Mouse (Mus musculus): ENCODE results near the gene Pla2g4e. TPM values are rescaled to one million over a fixed set of nuclear protein-coding genes. Genes with fewer than 3 reads are reported as not detected.

Gene Pla2g4e
- polyA plus RNA-seq, 1 experiment from 2014 or later: 5.8 TPM

DNA sequence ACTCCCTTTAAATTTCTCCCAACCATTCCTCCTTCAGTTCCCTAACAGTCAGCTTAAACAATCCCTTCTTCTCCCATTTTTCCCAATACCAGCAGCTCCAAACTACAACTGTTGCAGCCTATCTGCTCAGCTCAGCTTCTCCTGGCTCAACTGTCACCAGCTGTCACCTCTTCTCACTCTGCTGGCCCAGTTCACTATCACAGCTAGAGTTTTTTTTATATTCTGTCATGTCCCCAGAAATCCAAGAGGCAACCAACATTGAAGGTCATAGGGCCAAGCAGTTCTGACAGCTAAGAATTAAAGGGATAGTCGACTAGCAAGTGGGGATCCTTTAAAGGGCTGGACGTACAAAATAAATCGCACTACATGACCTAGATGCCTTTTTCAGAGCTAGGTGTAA, 41.4 kb downstream of the Pla2g4e start:
- Histone ChIP-seq H3K36me3 (ENCODE audit: control insufficient read depth, insufficient read depth, low read length) (no peaks in the 10 kb centered on the region), H3K27ac (replicated peaks) (no peak overlapping the region), H3K9ac (ENCODE audit: low read length) (no peak overlapping the region), H3K4me1 (replicated peaks; ENCODE audit: control insufficient read depth, insufficient read depth) (no peaks in the 10 kb centered on the region), H3K4me2 (replicated peaks; ENCODE audit: low read depth) (no peak overlapping the region), H3K9me3 (ENCODE audit: control insufficient read depth, low read length) (no peaks in the 10 kb centered on the region), H3K4me3 (ENCODE audit: low read depth, low read length) (no peak overlapping the region), H3K27me3 (ENCODE audit: control insufficient read depth, insufficient read depth, low read length) (no peaks in the 10 kb centered on the region)
- DNase-seq (ENCODE audit: low spot score) (no peak), ATAC-seq (ENCODE audit: low FRiP score, low TSS enrichment) (no peak)
- TF ChIP-seq CTCF (IDR thresholded peaks at IDR 0.05; ENCODE audit: low read depth) (no peak), EP300 (optimal IDR thresholded peaks at IDR 0.05) (no peak)
- 42% methylated on average over 3 of the region's 3 CpGs for WGBS

GRCm38 (mm10) chr2:120200077-120200476, 45.1 kb downstream of the Pla2g4e start:
- no peak overlapping the region for H3K4me3 ChIP-seq (ENCODE audit: low read depth, low read length)
- ATAC-seq (ENCODE audit: low FRiP score, low TSS enrichment) (no peak), DNase-seq (ENCODE audit: low spot score) (no peak)
- no peak overlapping the region for H3K9ac ChIP-seq (ENCODE audit: low read length)
- no peaks in the 10 kb centered on the region for H3K27me3 ChIP-seq (ENCODE audit: control insufficient read depth, insufficient read depth, low read length)
- no peak overlapping the region for H3K27ac ChIP-seq (replicated peaks)
- H3K9me3 ChIP-seq (ENCODE audit: control insufficient read depth, low read length): no peaks in the 10 kb centered on the region
- H3K4me1 ChIP-seq (replicated peaks; ENCODE audit: control insufficient read depth, insufficient read depth): no peaks in the 10 kb centered on the region
- TF ChIP-seq CTCF (IDR thresholded peaks at IDR 0.05; ENCODE audit: low read depth) (no peak), EP300 (optimal IDR thresholded peaks at IDR 0.05) (no peak)
- no peak overlapping the region for H3K4me2 ChIP-seq (replicated peaks; ENCODE audit: low read depth)
- 56% methylated on average over 7 of the region's 7 CpGs for WGBS
- no peaks in the 10 kb centered on the region for H3K36me3 ChIP-seq (ENCODE audit: control insufficient read depth, insufficient read depth, low read length)

DNA sequence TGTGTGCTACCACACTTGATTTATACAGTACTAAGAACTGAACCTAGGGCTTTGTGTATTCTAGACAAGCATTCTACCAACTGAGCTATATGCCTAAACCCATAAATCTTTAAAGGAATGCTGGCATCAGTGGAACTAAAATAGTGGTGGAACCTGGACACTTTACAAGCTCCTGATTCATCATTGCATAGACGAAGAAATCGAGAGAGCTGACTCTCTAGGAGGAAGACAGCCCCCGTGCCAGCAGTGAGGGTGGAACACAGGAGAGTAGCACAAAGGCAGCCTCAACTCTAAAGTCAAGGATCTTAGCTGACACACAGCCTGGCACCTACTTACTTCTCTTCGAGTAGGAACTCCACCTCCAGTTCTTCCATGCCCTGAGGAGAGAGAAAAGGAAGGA, 57.0 kb downstream of the Pla2g4e start:
- Histone ChIP-seq H3K4me1 (replicated peaks; ENCODE audit: control insufficient read depth, insufficient read depth) (no peaks in the 10 kb centered on the region), H3K9me3 (ENCODE audit: control insufficient read depth, low read length) (no peaks in the 10 kb centered on the region), H3K27ac (replicated peaks) (no peak overlapping the region), H3K4me3 (ENCODE audit: low read depth, low read length) (no peak overlapping the region), H3K9ac (ENCODE audit: low read length) (no peak overlapping the region), H3K36me3 (ENCODE audit: control insufficient read depth, insufficient read depth, low read length) (no peaks in the 10 kb centered on the region), H3K4me2 (replicated peaks; ENCODE audit: low read depth) (no peak overlapping the region), H3K27me3 (ENCODE audit: control insufficient read depth, insufficient read depth, low read length) (no peaks in the 10 kb centered on the region)
- DNase-seq (ENCODE audit: low spot score) (no peak), ATAC-seq (ENCODE audit: low FRiP score, low TSS enrichment) (no peak)
- 70% methylated on average over 4 of the region's 4 CpGs for WGBS
- TF ChIP-seq CTCF (IDR thresholded peaks at IDR 0.05; ENCODE audit: low read depth) (no peak), EP300 (optimal IDR thresholded peaks at IDR 0.05) (no peak)

GRCm38 (mm10) chr2:120187583-120187982, 57.6 kb downstream of the Pla2g4e start:
- WGBS: 88% methylated on average over 1 of the region's 1 CpGs

GRCm38 (mm10) chr2:120185527-120186276, 59.4 kb downstream of the Pla2g4e start:
- Histone ChIP-seq H3K27me3 (ENCODE audit: control insufficient read depth, insufficient read depth, low read length) (no peaks in the 10 kb centered on the region), H3K4me1 (replicated peaks; ENCODE audit: control insufficient read depth, insufficient read depth) (no peaks in the 10 kb centered on the region), H3K4me2 (replicated peaks; ENCODE audit: low read depth) (no peak overlapping the region), H3K9me3 (ENCODE audit: control insufficient read depth, low read length) (no peaks in the 10 kb centered on the region), H3K4me3 (ENCODE audit: low read depth, low read length) (no peak overlapping the region), H3K27ac (replicated peaks) (no peak overlapping the region), H3K36me3 (ENCODE audit: control insufficient read depth, insufficient read depth, low read length) (no peaks in the 10 kb centered on the region), H3K9ac (ENCODE audit: low read length) (no peak overlapping the region)
- TF ChIP-seq CTCF (IDR thresholded peaks at IDR 0.05; ENCODE audit: low read depth): peak; percentile 74
- no peak for TF ChIP-seq EP300 (optimal IDR thresholded peaks at IDR 0.05)
- 79% methylated on average over 6 of the region's 6 CpGs for WGBS
- DNase-seq (ENCODE audit: low spot score) (peak; percentile 29), ATAC-seq (ENCODE audit: low FRiP score, low TSS enrichment) (0 out of 2 replicates have a peak, but pooled peaks have one; percentile 29)

More at GRCm38 (mm10) chr2:120187583-120187982, 57.6 kb downstream of the Pla2g4e start:
- Histone ChIP-seq H3K27me3 (ENCODE audit: control insufficient read depth, insufficient read depth, low read length) (no peaks in the 10 kb centered on the region), H3K36me3 (ENCODE audit: control insufficient read depth, insufficient read depth, low read length) (no peaks in the 10 kb centered on the region), H3K9me3 (ENCODE audit: control insufficient read depth, low read length) (no peaks in the 10 kb centered on the region), H3K4me2 (replicated peaks; ENCODE audit: low read depth) (no peak overlapping the region), H3K27ac (replicated peaks) (no peak overlapping the region), H3K9ac (ENCODE audit: low read length) (no peak overlapping the region), H3K4me1 (replicated peaks; ENCODE audit: control insufficient read depth, insufficient read depth) (no peaks in the 10 kb centered on the region), H3K4me3 (ENCODE audit: low read depth, low read length) (no peak overlapping the region)
- no peak for ATAC-seq (ENCODE audit: low FRiP score, low TSS enrichment)
- TF ChIP-seq CTCF (IDR thresholded peaks at IDR 0.05; ENCODE audit: low read depth): peak; percentile 64
- no peak for TF ChIP-seq EP300 (optimal IDR thresholded peaks at IDR 0.05)
- DNase-seq (ENCODE audit: low spot score): no peak

GRCm38 (mm10) chr2:120178936-120179335, 66.2 kb downstream of the Pla2g4e start:
- TF ChIP-seq CTCF (IDR thresholded peaks at IDR 0.05; ENCODE audit: low read depth) (peak; percentile 59), EP300 (optimal IDR thresholded peaks at IDR 0.05) (no peak)
- no peak for DNase-seq (ENCODE audit: low spot score)
- ATAC-seq (ENCODE audit: low FRiP score, low TSS enrichment): no peak
- H3K9me3 ChIP-seq (ENCODE audit: control insufficient read depth, low read length): no peaks in the 10 kb centered on the region
- no peaks in the 10 kb centered on the region for H3K27me3 ChIP-seq (ENCODE audit: control insufficient read depth, insufficient read depth, low read length)
- H3K4me2 ChIP-seq (replicated peaks; ENCODE audit: low read depth): no peak overlapping the region
- H3K9ac ChIP-seq (ENCODE audit: low read length): no peak overlapping the region
- H3K36me3 ChIP-seq (ENCODE audit: control insufficient read depth, insufficient read depth, low read length): no peaks in the 10 kb centered on the region
- no peaks in the 10 kb centered on the region for H3K4me1 ChIP-seq (replicated peaks; ENCODE audit: control insufficient read depth, insufficient read depth)
- H3K4me3 ChIP-seq (ENCODE audit: low read depth, low read length): no peak overlapping the region
- no peak overlapping the region for H3K27ac ChIP-seq (replicated peaks)
